Mouse (Mus musculus) limb, embryonic 12.5 days (tissue): ENCODE data around the gene Gm20918. TPM values are rescaled to one million over a fixed set of nuclear protein-coding genes. Genes with fewer than 3 reads are reported as not detected.
"Not testable (repeated sequence)": the region's sequence is repeated elsewhere in the genome, so short reads cannot be mapped to it uniquely, and the experiment has no call there.

Experiments
- ATAC-seq: fragments of 200-750 bp; cut with Nextera tagmentation; 2 replicates; pipeline ENCODE4 v1.8.0; 2017; ENCODE audit warnings: low read depth, moderate TSS enrichment; ENCODE audit not compliant: insufficient number of reproducible peaks, insufficient read depth, low FRiP score, low TSS enrichment
- H3K27ac ChIP-seq: fragments of 300-500 bp; sonication (generic); 2 replicates; pipeline ENCODE4 v1.5.1; 2016; ENCODE audit warnings: mild to moderate bottlenecking, moderate library complexity
- H3K27me3 ChIP-seq: fragments of 300-500 bp; sonication (generic); 2 replicates; pipeline ENCODE4 v1.6.1; 2016; ENCODE audit warnings: mild to moderate bottlenecking, moderate library complexity
- H3K36me3 ChIP-seq: fragments of 300-500 bp; sonication (generic); 2 replicates; pipeline ENCODE4 v1.6.1; 2016; ENCODE audit warnings: mild to moderate bottlenecking, moderate library complexity
- H3K4me1 ChIP-seq: fragments of 300-500 bp; sonication (generic); replicated peaks from 2 replicates; pipeline ENCODE4 v1.6.1; 2016
- H3K4me2 ChIP-seq: fragments of 300-500 bp; sonication (generic); 2 replicates; pipeline ENCODE4 v1.6.1; 2016; ENCODE audit warnings: mild to moderate bottlenecking, moderate library complexity
- H3K4me3 ChIP-seq: fragments of 300-500 bp; sonication (generic); replicated peaks from 2 replicates; pipeline ENCODE4 v1.5.1; 2016; ENCODE audit warnings: mild to moderate bottlenecking
- H3K9ac ChIP-seq: fragments of 300-500 bp; sonication (generic); replicated peaks from 2 replicates; pipeline ENCODE4 v1.6.1; 2016; ENCODE audit warnings: mild to moderate bottlenecking, moderate library complexity
- H3K9me3 ChIP-seq: fragments of 300-500 bp; sonication (generic); 2 replicates; pipeline ENCODE4 v1.6.1; 2016; ENCODE audit warnings: mild to moderate bottlenecking, moderate library complexity
- polyA plus RNA-seq: library from polyadenylated mRNA; unstranded; fragments of >200 nt; fragmentation: Nextera tagmentation; extraction: Ambion mirVana; gene quantifications from 2 replicates; pipeline ENCODE4 v1.2.1, GENCODE M21; 2016

Gm20918 gene
- not detected in 2 replicates for polyA plus RNA-seq

DNA sequence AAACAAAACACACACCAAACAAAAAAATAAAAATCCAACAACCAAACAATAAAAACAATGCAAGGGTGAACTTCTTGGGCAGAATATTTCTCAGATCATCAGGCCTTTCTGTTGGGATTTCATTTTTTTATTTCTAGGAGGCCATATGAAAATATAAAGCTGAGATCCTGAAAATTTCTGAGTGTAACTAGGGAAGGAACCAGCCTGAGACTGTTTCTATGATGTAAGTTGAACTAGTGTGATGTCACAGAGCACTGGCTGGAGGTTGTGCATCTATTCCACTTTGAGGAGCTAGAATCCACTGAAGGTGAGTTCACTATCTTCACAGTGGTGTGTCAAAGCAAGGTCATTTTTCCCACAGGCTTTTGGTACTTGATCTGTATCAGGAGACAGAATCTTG is at the start of gene Gm20918:
Gene Gm20918, plus strand, starts transcription at position 301 of the 400 bp plus-strand sequence.
- H3K4me1 ChIP-seq, H3K4me3 ChIP-seq, H3K36me3 ChIP-seq, ATAC-seq, H3K9me3 ChIP-seq, H3K4me2 ChIP-seq, H3K9ac ChIP-seq, H3K27ac ChIP-seq, H3K27me3 ChIP-seq: not testable (repeated sequence)

Other genes with a start within 250 kb of the Gm20918 start
- gene Gm21820, start 205.5 kb downstream of the Gm20918 start, polyA plus RNA-seq: not detected in 2 replicates